Mouse (Mus musculus) CH12.LX (cell line): Measurements from ENCODE around the gene H2-DMa.

Experiments
- CHD1 ChIP-seq: IDR thresholded peaks from 2 replicates; pipeline ENCODE4 v1.6.1; 2012; ENCODE audit warnings: low read depth, low read length, improper control_type of control experiment, inconsistent platforms
- CTCF ChIP-seq, 2 experiments: IDR thresholded peaks in 1 of 2; conservative IDR thresholded peaks in 1 of 2; 2 replicates each; pipeline ENCODE4 v1.5.1; 2011 to 2012; ENCODE audit warnings: low read depth in 2 of 2, low read length in 2 of 2, improper control_type of control experiment in 1 of 2, inconsistent platforms in 1 of 2, mild to moderate bottlenecking in 1 of 2, moderate library complexity in 1 of 2
- ELF1 ChIP-seq: IDR thresholded peaks from 2 replicates; pipeline ENCODE4 v1.6.1; 2014; ENCODE audit warnings: low read depth, mild to moderate bottlenecking, inconsistent platforms, low read length, improper control_type of control experiment
- EP300 ChIP-seq: IDR thresholded peaks from 2 replicates; pipeline ENCODE4 v1.6.1; 2011; ENCODE audit warnings: low read length, improper control_type of control experiment
- GABPA ChIP-seq: IDR thresholded peaks from 2 replicates; pipeline ENCODE4 v1.6.1; 2012; ENCODE audit warnings: low read depth, low read length, improper control_type of control experiment, inconsistent platforms; ENCODE audit not compliant: insufficient replicate concordance
- KAT2A ChIP-seq: IDR thresholded peaks from 2 replicates; pipeline ENCODE4 v1.6.1; 2012; ENCODE audit warnings: low read length, improper control_type of control experiment, inconsistent platforms; ENCODE audit not compliant: insufficient replicate concordance
- MAFK ChIP-seq: IDR thresholded peaks from 2 replicates; pipeline ENCODE4 v1.6.1; 2011; ENCODE audit warnings: low read length, improper control_type of control experiment; ENCODE audit not compliant: insufficient replicate concordance
- MAX ChIP-seq: IDR thresholded peaks from 2 replicates; pipeline ENCODE4 v1.6.1; 2011; ENCODE audit warnings: low read length, improper control_type of control experiment
- MXI1 ChIP-seq: IDR thresholded peaks from 2 replicates; pipeline ENCODE4 v1.6.1; 2011; ENCODE audit warnings: mild to moderate bottlenecking, low read depth, low read length, improper control_type of control experiment
- POLR2A ChIP-seq: IDR thresholded peaks from 2 replicates; pipeline ENCODE4 v1.6.1; 2011; ENCODE audit warnings: low read depth, mild to moderate bottlenecking, improper control_type of control experiment, low read length
- POLR2AphosphoS2 ChIP-seq: IDR thresholded peaks from 2 replicates; pipeline ENCODE4 v1.6.1; 2011; ENCODE audit warnings: low read depth, low read length, improper control_type of control experiment
- TBP ChIP-seq: conservative IDR thresholded peaks from 2 replicates; pipeline ENCODE4 v1.6.1; 2011; ENCODE audit warnings: low read depth, low read length, improper control_type of control experiment
- ZNF384 ChIP-seq: IDR thresholded peaks from 2 replicates; pipeline ENCODE4 v1.6.1; 2012; ENCODE audit warnings: low read depth, low read length, improper control_type of control experiment, inconsistent platforms

DNA sequence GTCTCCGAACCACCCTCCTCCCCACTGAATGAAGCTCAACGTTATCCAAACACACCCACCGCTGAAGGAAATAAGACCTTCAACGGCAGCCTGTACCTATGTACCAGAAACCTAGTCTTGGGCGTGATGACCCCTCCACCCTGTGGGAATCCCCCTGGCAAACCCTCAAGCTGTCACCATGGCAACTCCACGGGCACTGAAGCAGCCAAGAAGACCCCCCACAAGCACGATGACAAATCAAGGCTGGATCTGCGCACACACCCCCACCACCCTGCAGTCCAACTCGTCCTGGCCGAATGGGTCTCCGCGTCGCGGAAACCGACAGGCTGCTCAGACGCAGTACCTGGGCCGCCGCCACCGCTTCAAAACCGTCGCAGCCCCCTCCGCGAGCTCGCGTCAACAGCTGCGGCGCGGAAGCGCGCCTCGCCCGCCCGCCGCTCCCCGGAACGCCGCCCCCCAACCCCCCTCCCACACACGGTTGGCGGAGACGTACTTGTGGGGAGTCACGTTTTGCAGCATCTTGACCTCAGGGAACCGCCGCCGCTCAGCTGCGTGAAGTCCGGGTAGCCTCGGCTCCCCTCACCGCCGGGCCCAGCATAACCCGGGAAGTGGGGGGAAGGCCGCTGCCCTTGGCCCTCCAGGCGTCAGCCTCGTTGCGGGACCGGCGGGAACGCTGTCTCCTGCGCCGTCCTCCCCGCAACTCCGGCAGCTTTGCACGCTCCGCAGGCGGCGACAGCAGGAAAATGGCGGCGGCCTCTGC is 1.0 kb upstream of the H2-DMa start:
- TF ChIP-seq POLR2A (no peak), MAX (no peak), ZNF384 (no peak), CTCF (conservative IDR thresholded peaks at IDR 0.05 in 1 of 2, IDR thresholded peaks at IDR 0.05 in 1 of 2; ENCODE audit: low read depth in 2 of 2, low read length in 2 of 2) (no peak), MAFK (no peak), GABPA (no peak), MXI1 (no peak; the same call in 1 of the 2 replicates), TBP (no peak), EP300 (no peak), ELF1 (no peak), POLR2AphosphoS2 (no peak), KAT2A (no peak), CHD1 (no peak)
